Mouse (Mus musculus) midbrain, embryonic 15.5 days (tissue): ENCODE measurements at regions not wholly inside any gene's neighbourhood (a gene's known extent, or its start where the extent isn't known, plus 50 kb on each side); places are given as distances from the start of the nearest gene placed in this dataset.

Source experiments
- ATAC-seq: fragments of 200-750 bp; cut with Nextera tagmentation; replicated peaks from 2 replicates; pipeline ENCODE4 v1.8.0; 2017; ENCODE audit warnings: moderate TSS enrichment
- H3K27ac ChIP-seq: fragments of 300-500 bp; sonication (generic); 2 replicates; pipeline ENCODE4 v1.5.1; 2015; ENCODE audit warnings: mild to moderate bottlenecking, inconsistent platforms
- H3K27me3 ChIP-seq: fragments of 300-500 bp; sonication (generic); replicated peaks from 2 replicates; pipeline ENCODE4 v1.6.1; 2015; ENCODE audit warnings: inconsistent platforms
- H3K36me3 ChIP-seq: fragments of 300-500 bp; sonication (generic); replicated peaks from 2 replicates; pipeline ENCODE4 v1.6.1; 2015; ENCODE audit warnings: inconsistent platforms
- H3K4me1 ChIP-seq: fragments of 300-500 bp; sonication (generic); 2 replicates; pipeline ENCODE4 v1.6.1; 2015; ENCODE audit warnings: inconsistent platforms
- H3K4me2 ChIP-seq: fragments of 300-500 bp; sonication (generic); 2 replicates; pipeline ENCODE4 v1.6.1; 2015; ENCODE audit warnings: inconsistent platforms, mild to moderate bottlenecking, moderate library complexity
- H3K4me3 ChIP-seq: fragments of 300-500 bp; sonication (generic); 2 replicates; pipeline ENCODE4 v1.5.1; 2015; ENCODE audit warnings: mild to moderate bottlenecking, inconsistent platforms
- H3K9ac ChIP-seq: fragments of 300-500 bp; sonication (generic); 2 replicates; pipeline ENCODE4 v1.6.1; 2015; ENCODE audit warnings: mild to moderate bottlenecking, inconsistent platforms
- H3K9me3 ChIP-seq: fragments of 300-500 bp; sonication (generic); 2 replicates; pipeline ENCODE4 v1.6.1; 2016; ENCODE audit warnings: inconsistent platforms
- WGBS: fragments of 180-500 bp; shearing (Covaris S2); methylation state at CpG from one replicate; pipeline ENCODE4 v1.1.7; 2015; ENCODE audit warnings: mixed read lengths; 5-methylcytosine and 5-hydroxymethylcytosine counted together

DNA sequence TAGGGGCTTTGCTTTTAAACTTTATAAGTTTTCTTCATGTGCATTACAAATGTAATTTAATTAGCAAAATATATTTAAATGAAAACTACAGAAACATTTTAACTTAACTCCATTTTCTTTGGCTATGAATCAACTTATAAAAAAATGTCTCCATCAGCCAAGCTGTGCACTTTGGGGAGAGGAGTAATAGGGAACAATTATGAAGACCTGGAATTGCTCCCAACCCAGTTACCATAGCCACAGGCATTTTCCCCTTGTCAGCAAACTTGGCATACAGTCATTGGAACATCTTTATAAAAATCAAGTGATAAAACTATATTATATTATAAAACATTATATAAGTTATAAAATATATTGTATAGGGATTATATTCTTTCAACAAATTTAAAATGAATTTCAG lies 65.0 kb downstream of the Atxn7l3b start:
- H3K9me3 ChIP-seq: no peaks in the 10 kb centered on the region
- no peak overlapping the region for H3K4me3 ChIP-seq
- H3K27ac ChIP-seq: no peak overlapping the region
- H3K4me1 ChIP-seq: no peaks in the 10 kb centered on the region
- H3K27me3 ChIP-seq: no peaks in the 10 kb centered on the region
- H3K9ac ChIP-seq: no peak overlapping the region
- no peak overlapping the region for H3K4me2 ChIP-seq
- ATAC-seq: no peak
- H3K36me3 ChIP-seq: no peaks in the 10 kb centered on the region

GRCm38 (mm10) chr10:112863375-112863774 lies 65.4 kb downstream of the Atxn7l3b start:
- Histone ChIP-seq H3K36me3 (no peaks in the 10 kb centered on the region), H3K4me3 (no peak overlapping the region), H3K27me3 (no peaks in the 10 kb centered on the region), H3K9ac (no peak overlapping the region), H3K4me1 (no peaks in the 10 kb centered on the region), H3K27ac (no peak overlapping the region), H3K9me3 (no peaks in the 10 kb centered on the region), H3K4me2 (no peak overlapping the region)
- 54% methylated on average over 2 of the region's 2 CpGs for WGBS
- ATAC-seq: no peak

DNA sequence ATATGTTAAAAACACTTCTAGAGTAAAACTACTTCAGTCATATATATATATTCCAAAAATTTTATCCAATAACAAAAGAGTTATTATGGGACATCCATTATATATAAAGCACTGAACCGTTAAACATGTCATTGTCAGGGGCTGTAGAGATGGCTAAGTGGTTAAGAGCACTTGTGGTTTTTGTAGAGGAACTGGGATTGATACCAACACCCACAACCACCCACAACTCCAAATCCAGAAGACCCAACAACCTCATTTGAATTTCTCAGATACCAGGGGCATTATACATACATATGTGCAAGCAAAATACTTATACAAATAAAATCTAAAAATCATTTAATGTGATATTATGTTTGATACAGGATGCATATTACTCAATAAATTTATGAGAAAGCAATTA lies 76.8 kb downstream of the Atxn7l3b start:
- Histone ChIP-seq H3K4me3 (no peak overlapping the region), H3K27me3 (no peaks in the 10 kb centered on the region), H3K9ac (no peak overlapping the region), H3K36me3 (no peaks in the 10 kb centered on the region), H3K27ac (no peak overlapping the region), H3K4me1 (no peaks in the 10 kb centered on the region), H3K4me2 (no peak overlapping the region), H3K9me3 (no peaks in the 10 kb centered on the region)
- no peak for ATAC-seq
- WGBS: 91% methylated on average over 1 of the region's 1 CpGs

GRCm38 (mm10) chr10:112846225-112846624 lies 82.6 kb downstream of the Atxn7l3b start:
- Histone ChIP-seq H3K9ac (no peak overlapping the region), H3K4me2 (no peak overlapping the region), H3K4me3 (no peak overlapping the region), H3K4me1 (no peaks in the 10 kb centered on the region), H3K36me3 (no peaks in the 10 kb centered on the region), H3K27me3 (no peaks in the 10 kb centered on the region), H3K27ac (no peak overlapping the region), H3K9me3 (no peaks in the 10 kb centered on the region)
- 58% methylated on average over 1 of the region's 1 CpGs for WGBS
- no peak for ATAC-seq

DNA sequence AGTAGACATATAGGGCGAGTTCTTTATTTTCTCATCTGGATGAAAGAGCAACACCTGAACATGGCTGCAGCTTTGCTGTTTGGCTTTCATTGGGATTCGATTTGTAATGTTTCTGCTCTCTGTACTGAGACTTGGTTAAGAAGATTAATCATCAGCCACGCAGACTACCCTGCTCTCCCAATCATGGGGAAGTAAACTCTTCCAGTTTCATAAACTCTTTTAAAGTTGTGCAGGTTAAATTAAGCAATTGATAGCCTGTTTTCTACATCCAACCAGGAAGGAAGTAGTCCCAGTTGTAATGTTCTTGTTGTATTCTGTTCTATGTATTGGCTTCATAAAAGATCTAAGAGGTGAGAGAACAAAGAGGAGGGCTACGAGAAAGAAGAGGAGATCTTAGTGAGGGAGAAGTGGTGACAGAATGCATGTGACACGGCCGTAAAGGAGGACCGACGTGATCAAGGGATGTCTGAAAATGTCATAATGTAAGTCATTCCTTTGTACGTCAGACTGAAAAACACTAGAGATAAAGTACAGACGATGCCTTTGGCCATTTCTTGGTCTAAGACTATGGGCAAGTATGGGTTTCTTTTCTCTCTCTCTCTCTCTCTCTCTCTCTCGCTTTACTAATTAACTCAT lies 91.3 kb downstream of the Atxn7l3b start:
- Histone ChIP-seq H3K9me3 (no peaks in the 10 kb centered on the region), H3K27ac (no peak overlapping the region), H3K4me1 (no peaks in the 10 kb centered on the region), H3K4me3 (no peak overlapping the region), H3K9ac (no peak overlapping the region), H3K27me3 (no peaks in the 10 kb centered on the region), H3K4me2 (no peak overlapping the region), H3K36me3 (no peaks in the 10 kb centered on the region)
- no peak for ATAC-seq
- 86% methylated on average over 11 of the region's 11 CpGs for WGBS

GRCm38 (mm10) chr10:112835970-112836369 lies 92.8 kb downstream of the Atxn7l3b start:
- ATAC-seq: no peak
- H3K4me3 ChIP-seq: no peak overlapping the region
- H3K9ac ChIP-seq: no peak overlapping the region
- no peaks in the 10 kb centered on the region for H3K4me1 ChIP-seq
- no peaks in the 10 kb centered on the region for H3K27me3 ChIP-seq
- WGBS: 78% methylated on average over 9 of the region's 9 CpGs
- no peak overlapping the region for H3K27ac ChIP-seq
- no peak overlapping the region for H3K4me2 ChIP-seq
- H3K36me3 ChIP-seq: no peaks in the 10 kb centered on the region
- no peaks in the 10 kb centered on the region for H3K9me3 ChIP-seq

GRCm38 (mm10) chr10:112835508-112835907 lies 93.3 kb downstream of the Atxn7l3b start:
- WGBS: 77% methylated on average over 8 of the region's 8 CpGs
- Histone ChIP-seq H3K27me3 (no peaks in the 10 kb centered on the region), H3K4me1 (no peaks in the 10 kb centered on the region), H3K9ac (no peak overlapping the region), H3K9me3 (no peaks in the 10 kb centered on the region), H3K27ac (no peak overlapping the region), H3K4me2 (no peak overlapping the region), H3K4me3 (no peak overlapping the region), H3K36me3 (no peaks in the 10 kb centered on the region)
- ATAC-seq: no peak

GRCm38 (mm10) chr10:112810181-112810580 lies 118.6 kb downstream of the Atxn7l3b start:
- H3K9me3 ChIP-seq: no peaks in the 10 kb centered on the region
- ATAC-seq: no peak
- H3K4me2 ChIP-seq: no peak overlapping the region
- H3K4me1 ChIP-seq: no peaks in the 10 kb centered on the region
- no peak overlapping the region for H3K27ac ChIP-seq
- H3K4me3 ChIP-seq: no peak overlapping the region
- WGBS: 8% methylated on average over 1 of the region's 1 CpGs
- no peaks in the 10 kb centered on the region for H3K36me3 ChIP-seq
- H3K9ac ChIP-seq: no peak overlapping the region
- no peaks in the 10 kb centered on the region for H3K27me3 ChIP-seq

DNA sequence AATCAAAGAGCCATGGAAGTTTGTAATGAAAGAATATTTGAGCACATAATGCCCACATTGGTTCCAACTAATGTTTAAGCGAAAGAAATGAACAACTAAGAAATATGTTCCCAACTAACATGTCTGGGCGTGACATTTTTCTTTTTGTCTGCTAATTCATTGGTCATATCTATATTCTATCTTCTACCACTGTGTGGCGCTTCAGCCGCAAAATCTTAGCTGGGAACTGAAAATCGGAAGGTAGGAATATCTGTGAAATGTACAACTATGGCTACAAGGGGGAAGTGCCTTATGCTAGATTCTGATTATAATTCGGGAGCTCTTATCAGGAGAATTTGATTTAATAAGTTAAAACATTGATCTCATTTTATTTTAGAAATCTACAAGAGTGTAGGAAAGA lies 125.2 kb downstream of the Atxn7l3b start:
- 52% methylated on average over 6 of the region's 6 CpGs for WGBS
- Histone ChIP-seq H3K27me3 (no peaks in the 10 kb centered on the region), H3K4me2 (no peak overlapping the region)

DNA sequence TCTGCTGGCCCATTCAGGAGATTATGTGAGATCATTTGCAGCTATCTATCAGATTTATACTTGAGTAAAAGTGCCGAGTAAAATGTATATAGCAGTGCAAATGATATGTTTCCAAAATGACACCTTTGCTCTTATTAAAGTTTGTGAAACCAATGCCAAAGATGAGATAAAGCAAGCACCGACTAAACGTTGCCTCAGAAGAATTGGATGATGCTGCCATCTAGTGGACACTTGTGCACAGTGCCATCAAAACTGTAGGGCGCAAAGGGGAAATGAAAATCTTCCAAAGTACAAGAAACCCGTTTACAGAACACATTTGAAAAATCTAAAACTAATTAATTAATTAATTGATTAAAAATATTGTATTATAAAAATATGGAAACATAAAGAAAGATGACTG lies 127.2 kb downstream of the Atxn7l3b start:
- WGBS: 8% methylated on average over 5 of the region's 5 CpGs
- H3K4me1 ChIP-seq: no peaks in the 10 kb centered on the region
- H3K27ac ChIP-seq: no peak overlapping the region
- H3K4me3 ChIP-seq: no peak overlapping the region
- peak; percentile 66; the same call in 1 of the 2 replicates for ATAC-seq
- H3K27me3 ChIP-seq: no peaks in the 10 kb centered on the region
- no peaks in the 10 kb centered on the region for H3K36me3 ChIP-seq
- no peak overlapping the region for H3K9ac ChIP-seq
- no peak overlapping the region for H3K4me2 ChIP-seq
- H3K9me3 ChIP-seq: no peaks in the 10 kb centered on the region

More for the DNA sequence above, 125.2 kb downstream of the Atxn7l3b start:
- H3K36me3 ChIP-seq: no peaks in the 10 kb centered on the region
- no peak overlapping the region for H3K4me3 ChIP-seq
- H3K9me3 ChIP-seq: no peaks in the 10 kb centered on the region
- ATAC-seq: no peak
- H3K9ac ChIP-seq: no peak overlapping the region
- H3K27ac ChIP-seq: no peak overlapping the region
- no peaks in the 10 kb centered on the region for H3K4me1 ChIP-seq

GRCm38 (mm10) chr10:112798603-112799002 lies 130.2 kb downstream of the Atxn7l3b start:
- Histone ChIP-seq H3K4me2 (no peak overlapping the region), H3K4me1 (no peaks in the 10 kb centered on the region), H3K4me3 (no peak overlapping the region), H3K9ac (no peak overlapping the region), H3K27ac (no peak overlapping the region), H3K36me3 (no peaks in the 10 kb centered on the region), H3K27me3 (no peaks in the 10 kb centered on the region), H3K9me3 (no peaks in the 10 kb centered on the region)
- WGBS: 15% methylated on average over 7 of the region's 7 CpGs
- no peak for ATAC-seq

DNA sequence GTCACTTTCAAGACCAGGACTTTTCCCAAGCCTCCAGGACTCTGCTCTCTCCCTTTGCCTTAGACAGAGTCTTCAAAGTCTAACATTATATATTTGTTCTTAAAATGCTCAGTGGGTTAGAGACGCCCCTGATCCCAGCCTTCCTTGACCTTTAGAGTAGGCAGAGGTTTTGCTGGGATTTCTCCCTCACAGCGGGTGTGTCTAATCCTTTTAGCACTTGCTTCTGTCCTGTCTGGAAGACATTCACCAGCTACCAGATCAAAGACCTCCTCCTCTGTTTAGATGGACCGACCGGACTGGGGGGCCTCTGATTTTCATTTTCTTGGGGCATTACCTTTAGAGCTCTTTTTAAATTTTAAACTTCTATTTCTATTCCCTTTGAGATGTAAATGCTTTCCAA lies 130.7 kb downstream of the Atxn7l3b start:
- no peaks in the 10 kb centered on the region for H3K4me1 ChIP-seq
- no peak for ATAC-seq
- H3K9me3 ChIP-seq: no peaks in the 10 kb centered on the region
- no peak overlapping the region for H3K27ac ChIP-seq
- no peaks in the 10 kb centered on the region for H3K27me3 ChIP-seq
- WGBS: 11% methylated on average over 4 of the region's 4 CpGs
- no peaks in the 10 kb centered on the region for H3K36me3 ChIP-seq
- H3K9ac ChIP-seq: no peak overlapping the region
- H3K4me2 ChIP-seq: no peak overlapping the region
- no peak overlapping the region for H3K4me3 ChIP-seq

DNA sequence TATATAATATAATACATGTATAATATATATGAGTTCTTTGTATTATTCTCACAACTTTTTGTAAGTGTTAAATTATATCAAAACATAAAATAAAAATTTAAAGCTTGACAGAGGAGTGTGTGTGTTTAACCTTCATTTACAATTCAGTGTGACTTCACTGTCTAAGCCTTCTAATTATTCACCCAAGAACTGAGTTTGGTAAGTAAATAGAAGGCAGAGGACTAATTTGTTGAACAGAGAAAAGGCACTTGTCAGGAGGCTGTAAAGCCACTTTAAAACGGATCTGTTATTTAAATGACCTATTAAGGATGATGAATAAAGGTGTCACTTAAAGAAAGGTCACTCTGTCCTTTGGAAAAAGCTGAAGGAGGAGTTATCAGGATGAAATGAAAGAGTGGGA lies 132.9 kb downstream of the Atxn7l3b start:
- Histone ChIP-seq H3K4me1 (no peaks in the 10 kb centered on the region), H3K27ac (no peak overlapping the region), H3K36me3 (no peaks in the 10 kb centered on the region), H3K9me3 (no peaks in the 10 kb centered on the region), H3K27me3 (no peaks in the 10 kb centered on the region), H3K4me3 (no peak overlapping the region), H3K4me2 (no peak overlapping the region), H3K9ac (no peak overlapping the region)
- 2% methylated on average over 1 of the region's 1 CpGs for WGBS
- no peak for ATAC-seq
